Mouse (Mus musculus) kidney, adult 2 months (tissue): ENCODE results near the gene Stkld1.

Experiments
- CTCF ChIP-seq: fragments of 200-500 bp; conservative IDR thresholded peaks from 2 replicates; pipeline ENCODE4 v1.5.1; 2011; ENCODE audit warnings: low read depth, mild to moderate bottlenecking, control low read depth, low read length, moderate library complexity, mixed read lengths; ENCODE audit not compliant: insufficient read depth, insufficient read length
- POLR2A ChIP-seq: fragments of 200-500 bp; IDR thresholded peaks from one replicate; pipeline ENCODE4 v1.6.1; 2011; ENCODE audit warnings: low read depth, low read length, control low read depth

DNA sequence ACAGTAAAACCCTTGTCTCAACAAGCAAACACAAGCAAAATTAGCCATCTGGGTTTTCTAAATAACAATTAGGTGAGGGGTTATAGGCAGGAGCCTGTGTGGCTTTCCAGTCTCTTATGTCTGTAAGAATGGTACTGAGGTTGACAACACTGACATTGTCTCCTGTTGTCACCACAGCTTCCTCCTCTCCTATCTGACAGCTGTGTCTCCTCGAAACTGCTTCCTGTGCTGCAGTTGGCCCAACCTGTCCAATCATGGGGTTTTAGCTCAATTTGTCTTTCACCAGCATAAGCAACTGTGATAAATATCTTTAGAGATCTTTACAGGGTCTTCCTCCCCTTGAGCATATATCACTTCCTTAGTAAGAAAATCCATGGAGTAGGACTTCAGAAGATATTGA, 2.6 kb downstream of the Stkld1 start:
- no peak for TF ChIP-seq POLR2A
- TF ChIP-seq CTCF, result no peak
